Mouse (Mus musculus) adrenal gland, adult 8-10 months (tissue): Measurements from ENCODE around the gene Tspan2. TPM values are rescaled to one million over a fixed set of nuclear protein-coding genes. Genes with fewer than 3 reads are reported as not detected.

ENCODE experiments used
- DNase-seq: peaks from one replicate; pipeline ENCODE4 v3.0.0; 2022
- total RNA-seq, 4 experiments: library from RNA; stranded (reverse); gene quantifications; 2 replicates each; pipeline ENCODE4 v1.2.4; 2022

The Tspan2 gene
- total RNA-seq, 4 experiments from 2014 or later, result 4.8 to 10.0 (median 7.3) TPM

DNA sequence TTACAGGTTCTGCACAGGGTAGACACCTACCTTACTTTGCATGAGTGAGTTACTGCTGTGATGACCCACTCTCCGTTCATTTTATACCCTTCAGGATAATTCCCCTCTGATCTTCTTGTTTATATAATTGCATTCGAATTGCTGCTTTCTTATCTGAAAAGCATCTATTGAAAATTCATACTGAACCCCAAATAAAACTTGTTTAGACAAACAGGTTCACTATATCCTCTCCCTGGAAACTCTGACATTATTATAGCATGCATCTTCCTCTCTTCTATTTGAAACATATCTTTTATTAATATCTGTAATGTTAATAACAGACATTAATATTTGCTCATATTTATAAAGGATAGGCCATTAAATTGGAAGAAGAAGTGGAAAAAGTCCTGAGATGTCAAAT is 48.3 kb downstream of the Tspan2 start, which contains the start of gene Tshb:
TSS of gene Tshb (minus strand) at position 101 of the 400 bp plus-strand sequence.
- no peak for DNase-seq

DNA sequence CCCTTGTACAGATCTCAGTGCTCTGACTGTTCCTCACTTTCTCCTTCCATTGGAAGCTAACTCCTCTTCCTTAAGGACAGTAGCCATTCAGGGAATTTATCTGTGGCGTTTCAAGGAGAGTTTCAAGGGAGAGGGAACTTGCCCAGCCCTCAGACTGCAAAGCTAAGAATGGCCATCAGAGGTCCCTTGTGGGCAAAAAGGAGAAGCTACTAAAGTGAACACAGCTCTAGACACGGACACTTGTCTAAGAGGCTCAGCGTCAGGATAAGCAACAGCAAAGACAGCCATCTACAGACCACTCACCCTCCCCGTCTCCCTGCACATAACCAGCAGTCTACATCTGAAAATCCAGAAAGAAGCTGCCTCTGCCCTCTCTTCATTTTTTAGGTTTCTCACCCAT is 53.0 kb downstream of the Tspan2 start:
- DNase-seq, result no peak

DNA sequence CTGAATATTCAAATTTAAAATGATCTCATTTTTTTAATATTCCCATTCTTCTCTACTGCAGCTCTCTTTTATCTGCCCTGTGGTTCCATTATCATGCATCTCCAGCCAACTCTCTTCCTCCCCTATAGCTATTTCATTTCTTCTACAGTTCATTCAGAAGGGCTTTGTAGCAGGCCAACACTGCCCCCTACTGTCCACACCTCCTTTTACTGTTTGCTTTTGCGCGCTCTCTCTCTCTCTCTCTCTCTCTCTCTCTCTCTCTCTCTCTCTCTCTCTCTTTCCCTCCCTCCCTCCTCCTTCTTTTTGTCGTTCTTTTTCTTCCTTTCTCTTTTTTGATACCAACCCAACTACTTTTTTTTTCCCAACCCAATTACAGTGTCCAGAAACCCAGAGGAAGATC is 69.6 kb downstream of the Tspan2 start:
- peak; percentile 14 for DNase-seq

DNA sequence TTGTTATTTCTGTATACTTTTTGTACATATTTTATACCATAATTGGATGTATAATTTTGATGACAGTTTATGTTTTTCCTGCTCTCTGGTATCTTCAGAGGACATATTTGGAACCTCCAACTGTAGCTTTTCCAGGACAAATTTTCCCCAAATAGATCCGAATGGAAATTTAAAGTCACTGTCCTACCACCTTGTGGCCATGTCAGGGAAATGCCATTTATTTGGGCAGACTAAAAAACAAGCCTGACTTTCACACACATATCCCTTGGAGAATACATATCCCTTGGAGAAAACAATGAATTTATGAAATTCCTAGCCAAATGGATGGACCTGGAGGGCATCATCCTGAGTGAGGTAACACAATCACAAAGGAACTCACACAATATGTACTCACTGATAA is 108.1 kb downstream of the Tspan2 start:
- no peak for DNase-seq

DNA sequence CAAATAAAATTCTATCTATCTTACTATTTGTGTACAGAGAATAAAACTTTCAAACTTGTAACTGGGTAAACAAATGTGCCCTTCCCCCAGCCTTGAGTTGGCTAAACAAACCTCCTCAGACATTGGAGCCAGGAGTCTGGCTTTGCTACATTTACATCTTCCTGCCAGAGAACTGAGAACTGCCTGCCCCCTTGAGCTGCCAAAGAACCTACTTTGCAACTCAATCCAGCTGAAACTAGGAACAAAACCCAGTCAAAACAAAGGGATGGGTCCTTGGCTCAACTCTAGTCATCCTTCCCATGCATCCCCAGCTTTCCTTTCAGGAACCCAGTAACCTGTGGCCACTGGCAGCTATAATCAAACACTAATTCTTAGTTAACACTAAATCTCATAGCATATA is 114.3 kb downstream of the Tspan2 start:
- no peak for DNase-seq

Other genes starting within 250 kb of the Tspan2 start
- gene Tshb, start 48.2 kb downstream of the Tspan2 start, total RNA-seq, result not detected
- not detected for gene Sycp1, start 201.6 kb downstream of the Tspan2 start, total RNA-seq
- not detected for gene Nr1h5, start 229.6 kb downstream of the Tspan2 start, total RNA-seq